Mouse (Mus musculus): ENCODE data around the gene Psmc1. TPM values are rescaled to one million over a fixed set of nuclear protein-coding genes. Genes with fewer than 3 reads are reported as not detected.

Gene Psmc1
- polyA plus RNA-seq, 1 experiment from 2014 or later = 275 TPM

- H3K9me3 ChIP-seq (ENCODE audit: control insufficient read depth, low read length) = no peaks in the 10 kb centered on the region
- no peaks in the 10 kb centered on the region for H3K36me3 ChIP-seq (ENCODE audit: control insufficient read depth, insufficient read depth)
- no peak overlapping the region for H3K4me3 ChIP-seq (replicated peaks; ENCODE audit: low read length)
- no peak overlapping the region for H3K27ac ChIP-seq (ENCODE audit: low read length)
- H3K27me3 ChIP-seq (replicated peaks; ENCODE audit: control insufficient read depth, insufficient read depth, low read length) = no peaks in the 10 kb centered on the region
- no peak overlapping the region for H3K4me2 ChIP-seq (ENCODE audit: low read length)
- no peak for ATAC-seq
- no peak overlapping the region for H3K9ac ChIP-seq (replicated peaks; ENCODE audit: low read depth, low read length)
- H3K4me1 ChIP-seq (replicated peaks; ENCODE audit: control insufficient read depth, insufficient read depth, low read length) = no peaks in the 10 kb centered on the region
- WGBS = 90% methylated on average over 3 of the region's 3 CpGs
Measured at GRCm38 (mm10) chr12:100088026-100088425, 21.9 kb upstream of the Psmc1 start.

GRCm38 (mm10) chr12:100089265-100089664, 20.7 kb upstream of the Psmc1 start:
- Histone ChIP-seq H3K27me3 (replicated peaks; ENCODE audit: control insufficient read depth, insufficient read depth, low read length) (no peaks in the 10 kb centered on the region), H3K27ac (ENCODE audit: low read length) (no peak overlapping the region), H3K9me3 (ENCODE audit: control insufficient read depth, low read length) (no peaks in the 10 kb centered on the region), H3K36me3 (ENCODE audit: control insufficient read depth, insufficient read depth) (no peaks in the 10 kb centered on the region), H3K4me3 (replicated peaks; ENCODE audit: low read length) (no peak overlapping the region), H3K4me1 (replicated peaks; ENCODE audit: control insufficient read depth, insufficient read depth, low read length) (no peaks in the 10 kb centered on the region), H3K4me2 (ENCODE audit: low read length) (no peak overlapping the region), H3K9ac (replicated peaks; ENCODE audit: low read depth, low read length) (no peak overlapping the region)
- ATAC-seq = no peak
- 86% methylated on average over 5 of the region's 5 CpGs for whole genome bisulfite sequencing

DNA sequence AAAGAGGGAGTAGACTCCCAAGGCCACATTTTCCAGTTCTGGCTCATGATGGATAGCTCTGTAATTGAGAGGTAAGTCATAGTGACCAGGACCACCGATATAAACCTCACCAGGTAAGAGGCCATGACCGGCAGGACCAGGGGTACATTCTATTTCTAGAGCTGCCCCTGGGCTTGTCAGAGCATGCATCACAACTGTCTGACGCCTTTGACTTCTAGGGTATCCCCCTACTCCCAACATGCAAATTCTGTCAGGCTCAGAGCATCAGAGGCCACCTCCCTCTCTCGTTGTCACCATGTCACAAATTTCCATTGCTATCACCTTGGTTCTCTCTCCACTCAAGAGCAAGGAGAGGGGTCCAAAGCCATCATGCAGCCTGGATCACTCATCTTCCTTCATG, 19.2 kb upstream of the Psmc1 start:
- H3K4me3 ChIP-seq (replicated peaks; ENCODE audit: low read length) = no peak overlapping the region
- no peaks in the 10 kb centered on the region for H3K27me3 ChIP-seq (replicated peaks; ENCODE audit: control insufficient read depth, insufficient read depth, low read length)
- no peak overlapping the region for H3K4me2 ChIP-seq (ENCODE audit: low read length)
- ATAC-seq = no peak
- no peaks in the 10 kb centered on the region for H3K9me3 ChIP-seq (ENCODE audit: control insufficient read depth, low read length)
- H3K9ac ChIP-seq (replicated peaks; ENCODE audit: low read depth, low read length) = no peak overlapping the region
- no peak overlapping the region for H3K27ac ChIP-seq (ENCODE audit: low read length)
- WGBS = 83% methylated on average over 4 of the region's 4 CpGs
- H3K4me1 ChIP-seq (replicated peaks; ENCODE audit: control insufficient read depth, insufficient read depth, low read length) = no peaks in the 10 kb centered on the region
- no peaks in the 10 kb centered on the region for H3K36me3 ChIP-seq (ENCODE audit: control insufficient read depth, insufficient read depth)

- no peak overlapping the region for H3K9ac ChIP-seq (replicated peaks; ENCODE audit: low read depth, low read length)
- H3K27ac ChIP-seq (ENCODE audit: low read length) = no peak overlapping the region
- no peaks in the 10 kb centered on the region for H3K9me3 ChIP-seq (ENCODE audit: control insufficient read depth, low read length)
- H3K27me3 ChIP-seq (replicated peaks; ENCODE audit: control insufficient read depth, insufficient read depth, low read length) = no peaks in the 10 kb centered on the region
- H3K4me3 ChIP-seq (replicated peaks; ENCODE audit: low read length) = no peak overlapping the region
- H3K4me1 ChIP-seq (replicated peaks; ENCODE audit: control insufficient read depth, insufficient read depth, low read length) = no peaks in the 10 kb centered on the region
- ATAC-seq = no peak
- H3K4me2 ChIP-seq (ENCODE audit: low read length) = no peak overlapping the region
- WGBS = 88% methylated on average over 11 of the region's 11 CpGs
- no peaks in the 10 kb centered on the region for H3K36me3 ChIP-seq (ENCODE audit: control insufficient read depth, insufficient read depth)
Measured at GRCm38 (mm10) chr12:100093046-100093445, 16.9 kb upstream of the Psmc1 start.

DNA sequence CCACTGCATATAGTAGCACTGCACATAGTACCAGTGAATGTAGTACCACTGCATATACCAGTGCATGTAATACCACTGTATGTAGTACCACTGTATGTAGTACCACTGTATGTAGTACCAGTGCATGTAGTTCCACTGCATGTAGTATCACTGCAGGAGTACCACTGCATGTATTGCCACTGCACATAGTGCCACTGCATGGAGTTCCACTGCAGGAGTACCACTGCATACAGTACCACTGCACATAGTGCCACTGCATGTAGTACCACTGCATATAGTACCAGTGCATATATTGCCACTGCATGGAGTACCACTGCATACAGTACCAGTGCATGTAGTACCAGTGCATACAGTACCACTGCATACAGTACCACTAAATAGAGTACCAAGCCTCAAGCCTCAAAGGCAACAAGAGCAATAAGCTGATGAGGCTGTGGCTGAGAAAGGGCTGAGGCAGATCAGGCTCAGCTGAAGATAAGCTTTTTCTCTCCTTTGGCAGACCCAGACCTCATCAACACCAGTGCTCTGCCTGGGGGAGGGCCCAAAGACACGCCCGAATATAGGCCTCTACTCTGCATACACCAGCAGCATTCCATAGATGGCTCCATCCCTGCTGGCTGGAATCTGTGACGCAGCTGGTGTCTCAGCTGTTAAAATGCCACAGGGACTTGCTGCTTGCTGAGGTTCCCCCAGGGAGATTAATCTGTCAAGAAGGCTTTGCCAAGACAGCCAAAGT, 9.8 kb upstream of the Psmc1 start:
- WGBS = 55% methylated on average over 3 of the region's 3 CpGs
- Histone ChIP-seq H3K4me2 (ENCODE audit: low read length) (no peak overlapping the region), H3K27ac (ENCODE audit: low read length) (no peak overlapping the region), H3K36me3 (ENCODE audit: control insufficient read depth, insufficient read depth) (no peaks in the 10 kb centered on the region), H3K27me3 (replicated peaks; ENCODE audit: control insufficient read depth, insufficient read depth, low read length) (no peaks in the 10 kb centered on the region), H3K4me3 (replicated peaks; ENCODE audit: low read length) (no peak overlapping the region), H3K9ac (replicated peaks; ENCODE audit: low read depth, low read length) (no peak overlapping the region), H3K4me1 (replicated peaks; ENCODE audit: control insufficient read depth, insufficient read depth, low read length) (no peaks in the 10 kb centered on the region), H3K9me3 (ENCODE audit: control insufficient read depth, low read length) (no peaks in the 10 kb centered on the region)
- ATAC-seq = peak; percentile 47; the same call in 1 of the 2 replicates

DNA sequence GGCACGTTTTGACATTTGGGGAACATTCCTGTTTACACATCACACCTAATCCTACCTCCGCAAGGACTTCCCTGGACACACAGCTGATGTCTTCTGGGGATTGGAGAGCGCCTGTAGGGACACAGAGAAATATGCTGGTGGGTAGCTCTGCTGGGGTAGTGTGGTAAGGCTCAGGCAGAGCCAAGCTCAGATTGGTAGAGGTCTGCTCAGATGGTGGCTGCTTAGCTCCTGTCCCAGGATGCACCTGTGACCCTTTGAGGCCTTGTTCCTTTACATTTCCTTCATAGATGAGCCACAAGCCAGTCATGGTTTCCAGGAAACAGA, 9.3 kb upstream of the Psmc1 start:
- peak; percentile 7; the same call in 1 of the 2 replicates for ATAC-seq
- Histone ChIP-seq H3K4me3 (replicated peaks; ENCODE audit: low read length) (no peak overlapping the region), H3K27me3 (replicated peaks; ENCODE audit: control insufficient read depth, insufficient read depth, low read length) (no peaks in the 10 kb centered on the region), H3K9me3 (ENCODE audit: control insufficient read depth, low read length) (no peaks in the 10 kb centered on the region), H3K9ac (replicated peaks; ENCODE audit: low read depth, low read length) (no peak overlapping the region), H3K36me3 (ENCODE audit: control insufficient read depth, insufficient read depth) (no peaks in the 10 kb centered on the region), H3K4me2 (ENCODE audit: low read length) (no peak overlapping the region), H3K4me1 (replicated peaks; ENCODE audit: control insufficient read depth, insufficient read depth, low read length) (no peaks in the 10 kb centered on the region), H3K27ac (ENCODE audit: low read length) (no peak overlapping the region)
- 53% methylated on average over 3 of the region's 3 CpGs for WGBS

GRCm38 (mm10) chr12:100101651-100102050, 8.3 kb upstream of the Psmc1 start:
- Histone ChIP-seq H3K4me3 (replicated peaks; ENCODE audit: low read length) (no peak overlapping the region), H3K4me2 (ENCODE audit: low read length) (no peak overlapping the region), H3K36me3 (ENCODE audit: control insufficient read depth, insufficient read depth) (no peaks in the 10 kb centered on the region), H3K27ac (ENCODE audit: low read length) (no peak overlapping the region), H3K27me3 (replicated peaks; ENCODE audit: control insufficient read depth, insufficient read depth, low read length) (no peaks in the 10 kb centered on the region), H3K9me3 (ENCODE audit: control insufficient read depth, low read length) (no peaks in the 10 kb centered on the region), H3K4me1 (replicated peaks; ENCODE audit: control insufficient read depth, insufficient read depth, low read length) (no peaks in the 10 kb centered on the region), H3K9ac (replicated peaks; ENCODE audit: low read depth, low read length) (no peak overlapping the region)
- ATAC-seq = no peak
- WGBS = 78% methylated on average over 3 of the region's 3 CpGs

DNA sequence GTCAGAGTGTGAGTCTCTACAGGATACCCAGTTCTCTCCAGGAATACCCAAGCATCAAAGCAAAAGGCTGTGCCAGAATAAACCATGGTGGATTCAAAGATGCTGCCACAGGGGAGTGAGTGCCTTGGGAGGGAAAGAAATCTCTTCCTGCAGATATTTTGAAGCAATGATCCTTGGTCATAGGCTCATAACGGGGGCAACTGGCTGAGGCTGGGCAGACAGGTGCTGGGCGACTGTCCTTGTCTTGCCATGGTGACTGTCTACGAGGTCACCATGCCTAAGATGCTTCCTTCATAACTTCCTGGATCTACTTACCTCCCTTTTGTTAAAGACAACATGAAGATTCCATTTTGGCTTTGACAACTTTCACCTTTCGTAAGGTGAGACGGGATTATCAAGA, 5.4 kb upstream of the Psmc1 start:
- no peak overlapping the region for H3K9ac ChIP-seq (replicated peaks; ENCODE audit: low read depth, low read length)
- no peak overlapping the region for H3K4me3 ChIP-seq (replicated peaks; ENCODE audit: low read length)
- H3K9me3 ChIP-seq (ENCODE audit: control insufficient read depth, low read length) = no peaks in the 10 kb centered on the region
- peaks cover 3% of the 10 kb centered on the region; the same call in 1 of the 2 replicates for H3K4me1 ChIP-seq (replicated peaks; ENCODE audit: control insufficient read depth, insufficient read depth, low read length)
- H3K4me2 ChIP-seq (ENCODE audit: low read length) = no peak overlapping the region
- H3K36me3 ChIP-seq (ENCODE audit: control insufficient read depth, insufficient read depth) = no peaks in the 10 kb centered on the region
- ATAC-seq = no peak
- no peak overlapping the region for H3K27ac ChIP-seq (ENCODE audit: low read length)
- WGBS = 93% methylated on average over 5 of the region's 5 CpGs
- H3K27me3 ChIP-seq (replicated peaks; ENCODE audit: control insufficient read depth, insufficient read depth, low read length) = 0 out of 2 replicates have a peak, but pooled peaks cover 2% of the 10 kb centered on the region

GRCm38 (mm10) chr12:100106275-100106895, 3.6 kb upstream of the Psmc1 start:
- Histone ChIP-seq H3K4me2 (ENCODE audit: low read length) (no peak overlapping the region), H3K9ac (replicated peaks; ENCODE audit: low read depth, low read length) (no peak overlapping the region), H3K4me1 (replicated peaks; ENCODE audit: control insufficient read depth, insufficient read depth, low read length) (peaks cover 12% of the 10 kb centered on the region), H3K27ac (ENCODE audit: low read length) (no peak overlapping the region), H3K36me3 (ENCODE audit: control insufficient read depth, insufficient read depth) (no peaks in the 10 kb centered on the region), H3K27me3 (replicated peaks; ENCODE audit: control insufficient read depth, insufficient read depth, low read length) (0 out of 2 replicates have a peak, but pooled peaks cover 2% of the 10 kb centered on the region), H3K4me3 (replicated peaks; ENCODE audit: low read length) (no peak overlapping the region), H3K9me3 (ENCODE audit: control insufficient read depth, low read length) (no peaks in the 10 kb centered on the region)
- WGBS = 14% methylated on average over 20 of the region's 20 CpGs
- 0 out of 2 replicates have a peak, but pooled peaks have one; percentile 13 for ATAC-seq
